ENCODE assay signal across 18 mouse cellular contexts in the genomic region with DNA sequence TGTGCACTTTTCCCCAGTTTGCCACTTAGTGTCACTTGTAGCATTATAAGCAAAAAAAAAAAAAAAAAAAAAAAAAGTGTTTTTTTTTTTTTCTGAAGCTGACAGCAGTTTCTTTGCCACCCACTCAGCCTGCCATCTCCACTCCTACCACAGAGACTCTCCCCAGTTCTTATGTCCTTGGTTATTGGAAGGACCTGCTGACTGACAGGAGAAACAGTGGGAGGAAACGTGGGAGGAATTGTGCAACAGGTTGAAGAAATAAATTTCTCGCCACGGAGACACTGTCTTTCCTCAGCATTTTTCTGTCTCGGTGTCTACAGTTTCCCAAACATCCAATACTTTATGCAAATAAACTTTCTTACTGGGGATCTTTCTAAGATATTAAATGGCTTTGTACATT.
DNase-seq lines count a peak whose midpoint lies in the region; ATAC-seq and TF ChIP-seq lines count a peak whose summit lies in the region.
"Had no signal": no experiment of that assay in that cellular context is flagged by ENCODE, and none has a peak within 500 bp of the region (broad histone marks: within the 10 kb centered on the region; RNA-seq: fewer than 3 reads in every experiment).

No protein-coding gene starts in this region.

- no peak overlapping the region for H3K27ac ChIP-seq in kidney, postnatal 0 days
- no peak overlapping the region for H3K27ac ChIP-seq in forebrain, embryonic 15.5 days (replicated peaks)
- H3K27ac ChIP-seq: embryonic facial prominence, embryonic 10.5 days; forebrain, embryonic 13.5 days; gastrocnemius, adult 2 months; hindbrain, embryonic 10.5 days; hindbrain, embryonic 14.5 days had no signal

- WGBS in kidney, postnatal 0 days = 26% methylated on average over 4 of the region's 4 CpGs
- WGBS in forebrain, embryonic 15.5 days = 83% methylated on average over 4 of the region's 4 CpGs

- no peak overlapping the region for H3K9ac ChIP-seq in kidney, postnatal 0 days (ENCODE audit: low read depth, low read length)
- no peak overlapping the region for H3K9ac ChIP-seq in forebrain, embryonic 15.5 days (replicated peaks)
- H3K9ac ChIP-seq: forebrain, embryonic 13.5 days; heart, embryonic 12.5 days; hindbrain, embryonic 14.5 days had no signal

- H3K36me3 ChIP-seq in kidney, postnatal 0 days (ENCODE audit: insufficient read depth, low read length) = no peaks in the 10 kb centered on the region
- no peaks in the 10 kb centered on the region for H3K36me3 ChIP-seq in forebrain, embryonic 15.5 days
- H3K36me3 ChIP-seq: embryonic facial prominence, embryonic 10.5 days; heart, embryonic 12.5 days; hindbrain, embryonic 10.5 days had no signal

- no peak for TF ChIP-seq CTCF in kidney, postnatal 0 days (IDR thresholded peaks at IDR 0.05; ENCODE audit: low read depth)

- no peaks in the 10 kb centered on the region for H3K27me3 ChIP-seq in kidney, postnatal 0 days (ENCODE audit: insufficient read depth, low read length)
- H3K27me3 ChIP-seq in forebrain, embryonic 15.5 days = no peaks in the 10 kb centered on the region
- H3K27me3 ChIP-seq: forebrain, embryonic 13.5 days; heart, embryonic 12.5 days had no signal

- H3K9me3 ChIP-seq in kidney, postnatal 0 days (replicated peaks; ENCODE audit: low read length) = no peaks in the 10 kb centered on the region
- no peaks in the 10 kb centered on the region for H3K9me3 ChIP-seq in forebrain, embryonic 15.5 days
- H3K9me3 ChIP-seq: embryonic facial prominence, embryonic 10.5 days; forebrain, embryonic 13.5 days; heart, embryonic 12.5 days; hindbrain, embryonic 10.5 days had no signal

- peak; percentile 16 for DNase-seq in kidney, postnatal 0 days (ENCODE audit: low spot score)
- DNase-seq in kidney, postnatal 25 days = no peak
- peak; percentile 62 for DNase-seq in right cerebral cortex, adult 18-20 months
- no peak for DNase-seq in right cerebral cortex, postnatal 4 days
- DNase-seq in frontal cortex, adult 2 months (ENCODE audit: extremely low spot score in 1 of 2, low spot score in 1 of 2) = peak; percentile 26 to 67
- DNase-seq in left cerebral cortex, postnatal 25 days (ENCODE audit: low spot score in 2 of 2) = peak; percentile 12 to 48
- no peak for DNase-seq in urinary bladder, adult 18-20 months (ENCODE audit: low spot score in 2 of 2)
- DNase-seq: adrenal gland, postnatal 10 days; cerebellum, adult 11-12 months; cerebellum, adult 9-11 months; gastrocnemius, adult 2 months; gastrocnemius, postnatal 25 days had no signal

- no peaks in the 10 kb centered on the region for H3K4me1 ChIP-seq in kidney, postnatal 0 days (replicated peaks; ENCODE audit: insufficient read depth, low read length)
- no peaks in the 10 kb centered on the region for H3K4me1 ChIP-seq in forebrain, embryonic 15.5 days
- H3K4me1 ChIP-seq: embryonic facial prominence, embryonic 10.5 days; forebrain, embryonic 13.5 days; heart, embryonic 12.5 days; hindbrain, embryonic 10.5 days had no signal

- ATAC-seq in kidney, postnatal 0 days (replicated peaks; ENCODE audit: low FRiP score, low read depth) = no peak
- ATAC-seq in forebrain, embryonic 15.5 days (replicated peaks) = no peak
- ATAC-seq: forebrain, embryonic 13.5 days had no signal

- H3K4me2 ChIP-seq in kidney, postnatal 0 days (ENCODE audit: low read length) = no peak overlapping the region
- no peak overlapping the region for H3K4me2 ChIP-seq in forebrain, embryonic 15.5 days (replicated peaks)
- H3K4me2 ChIP-seq: forebrain, embryonic 13.5 days; heart, embryonic 12.5 days; hindbrain, embryonic 14.5 days had no signal

- intact Hi-C loops in left cerebral cortex, postnatal 25 days (cut with DNase I) = no loop called here

- no peak overlapping the region for H3K4me3 ChIP-seq in kidney, postnatal 0 days (replicated peaks; ENCODE audit: low read depth, low read length)
- H3K4me3 ChIP-seq in forebrain, embryonic 15.5 days = no peak overlapping the region
- H3K4me3 ChIP-seq: embryonic facial prominence, embryonic 10.5 days; forebrain, embryonic 13.5 days; gastrocnemius, adult 2 months; heart, embryonic 12.5 days; hindbrain, embryonic 10.5 days had no signal

Comparison
In these comparisons a context has a peak if more than half of its experiments do, and no peak if none do; other contexts are left out.
1. DNase-seq: peak in kidney, postnatal 0 days (single experiment), right cerebral cortex, adult 18-20 months (single experiment), frontal cortex, adult 2 months (2 of 2) and left cerebral cortex, postnatal 25 days (2 of 2); none in kidney, postnatal 25 days (0 of 2), right cerebral cortex, postnatal 4 days (single experiment) and urinary bladder, adult 18-20 months (0 of 2).